Mouse (Mus musculus) ES-Bruce4 (cell line): ENCODE data around the gene Tnfsf13. TPM values are rescaled to one million over a fixed set of nuclear protein-coding genes. Genes with fewer than 3 reads are reported as not detected.
A peak's percentile ranks its signal among the peaks of the same experiment; 100 is the strongest.

Source experiments
- H3K27ac ChIP-seq: 2 replicates; pipeline ENCODE4 v1.5.1; 2012; ENCODE audit warnings: low read length, inconsistent platforms; ENCODE audit not compliant: insufficient read depth
- H3K27me3 ChIP-seq: 2 replicates; pipeline ENCODE4 v1.6.1; 2012; ENCODE audit warnings: mild to moderate bottlenecking, low read length, inconsistent platforms; ENCODE audit not compliant: control insufficient read depth, poor library complexity, insufficient read depth, severe bottlenecking
- H3K36me3 ChIP-seq: 2 replicates; pipeline ENCODE4 v1.6.1; 2012; ENCODE audit warnings: inconsistent platforms, mild to moderate bottlenecking, low read length, moderate library complexity; ENCODE audit not compliant: control insufficient read depth, poor library complexity, insufficient read depth, severe bottlenecking
- H3K4me1 ChIP-seq: one replicate; pipeline ENCODE4 v1.8.1; 2011; ENCODE audit warnings: low read length; ENCODE audit not compliant: control insufficient read depth, insufficient read depth
- H3K4me3 ChIP-seq: 2 replicates; pipeline ENCODE4 v1.5.1; 2011; ENCODE audit warnings: low read depth, mild to moderate bottlenecking, low read length
- H3K9ac ChIP-seq: 2 replicates; pipeline ENCODE4 v1.6.1; 2012; ENCODE audit warnings: low read depth, mild to moderate bottlenecking, inconsistent platforms; ENCODE audit not compliant: poor library complexity, severe bottlenecking
- H3K9me3 ChIP-seq: replicated peaks from 2 replicates; pipeline ENCODE4 v1.6.1; 2012; ENCODE audit warnings: mild to moderate bottlenecking, low read length, inconsistent platforms; ENCODE audit not compliant: control insufficient read depth, poor library complexity, insufficient read depth, severe bottlenecking
- CTCF ChIP-seq: IDR thresholded peaks from one replicate; pipeline ENCODE4 v1.8.1; 2011; ENCODE audit warnings: low read depth, low read length
- EP300 ChIP-seq: IDR thresholded peaks from 2 replicates; pipeline ENCODE4 v1.6.1; 2011; ENCODE audit warnings: low read depth, low read length; ENCODE audit not compliant: insufficient read depth
- POLR2A ChIP-seq: IDR thresholded peaks from one replicate; pipeline ENCODE4 v1.8.1; 2011; ENCODE audit warnings: low read length; ENCODE audit not compliant: insufficient read depth
- polyA plus RNA-seq: library from polyadenylated mRNA; stranded (reverse); fragments of >200 nt; gene quantifications from 2 replicates; pipeline ENCODE4 v1.2.4, GENCODE M21; 2011; ENCODE audit warnings: low read depth; ENCODE audit not compliant: missing spikeins, insufficient read depth, insufficient read length

The Tnfsf13 gene
- polyA plus RNA-seq, 1 experiment, result 1.3 TPM

GRCm38 (mm10) chr11:69712954-69713672 lies 27.5 kb upstream of the Tnfsf13 start:
- Histone ChIP-seq H3K27ac (peak overlapping the region; percentile 93), H3K4me1 (peaks cover 14% of the 10 kb centered on the region), H3K4me3 (peak overlapping the region; percentile 68), H3K27me3 (no peaks in the 10 kb centered on the region), H3K36me3 (no peaks in the 10 kb centered on the region), H3K9me3 (no peaks in the 10 kb centered on the region), H3K9ac (peak overlapping the region; percentile 64)
- TF ChIP-seq EP300 (no peak), POLR2A (no peak), CTCF (no peak)

GRCm38 (mm10) chr11:69711082-69711481 lies 25.5 kb upstream of the Tnfsf13 start:
- no peak overlapping the region for H3K4me3 ChIP-seq
- H3K9me3 ChIP-seq, result no peaks in the 10 kb centered on the region
- H3K4me1 ChIP-seq, result peaks cover 15% of the 10 kb centered on the region
- H3K9ac ChIP-seq, result peak overlapping the region; percentile 45
- TF ChIP-seq EP300 (peak; percentile 54; the same call in 1 of the 2 replicates), POLR2A (no peak)
- H3K27me3 ChIP-seq, result no peaks in the 10 kb centered on the region
- no peaks in the 10 kb centered on the region for H3K36me3 ChIP-seq
- H3K27ac ChIP-seq, result peak overlapping the region; percentile 99

- H3K27ac ChIP-seq, result peak overlapping the region; percentile 99
- no peak overlapping the region for H3K4me3 ChIP-seq
- peak overlapping the region; percentile 45 for H3K9ac ChIP-seq
- H3K4me1 ChIP-seq, result peaks cover 15% of the 10 kb centered on the region
- H3K36me3 ChIP-seq, result no peaks in the 10 kb centered on the region
- no peaks in the 10 kb centered on the region for H3K27me3 ChIP-seq
- no peaks in the 10 kb centered on the region for H3K9me3 ChIP-seq
- no peak for TF ChIP-seq CTCF
- TF ChIP-seq POLR2A, result no peak
- peak; percentile 60; the same call in 1 of the 2 replicates for TF ChIP-seq EP300
Observed at GRCm38 (mm10) chr11:69710470-69710869, 24.9 kb upstream of the Tnfsf13 start.

- peak overlapping the region; percentile 18 for H3K9ac ChIP-seq
- no peaks in the 10 kb centered on the region for H3K36me3 ChIP-seq
- no peak overlapping the region for H3K4me3 ChIP-seq
- peak; percentile 5 for TF ChIP-seq POLR2A
- peak; percentile 65; the same call in 1 of the 2 replicates for TF ChIP-seq EP300
- TF ChIP-seq CTCF, result no peak
- peaks cover 16% of the 10 kb centered on the region for H3K4me1 ChIP-seq
- no peaks in the 10 kb centered on the region for H3K9me3 ChIP-seq
- H3K27ac ChIP-seq, result peak overlapping the region; percentile 99
- no peaks in the 10 kb centered on the region for H3K27me3 ChIP-seq
Observed at GRCm38 (mm10) chr11:69709554-69710446, 24.2 kb upstream of the Tnfsf13 start.

GRCm38 (mm10) chr11:69708614-69709265 lies 23.2 kb upstream of the Tnfsf13 start:
- Histone ChIP-seq H3K4me1 (peaks cover 17% of the 10 kb centered on the region), H3K4me3 (no peak overlapping the region), H3K9ac (peak overlapping the region; percentile 28), H3K27ac (peak overlapping the region; percentile 99), H3K27me3 (no peaks in the 10 kb centered on the region), H3K9me3 (no peaks in the 10 kb centered on the region), H3K36me3 (no peaks in the 10 kb centered on the region)
- TF ChIP-seq EP300 (peak; percentile 96), POLR2A (no peak)
